Mouse (Mus musculus) CH12.LX (cell line): ENCODE data around the gene Fbxo11. TPM values are rescaled to one million over a fixed set of nuclear protein-coding genes. Genes with fewer than 3 reads are reported as not detected.

Source experiments
- DNase-seq: peaks from one replicate; pipeline ENCODE4 v3.0.0-alpha.2; 2013; ENCODE audit errors: extremely low read depth
- H3K27ac ChIP-seq: 2 replicates; pipeline ENCODE4 v1.5.1; 2012; ENCODE audit warnings: low read depth, mild to moderate bottlenecking, control low read depth, moderate library complexity; ENCODE audit not compliant: insufficient read depth
- H3K27me3 ChIP-seq: replicated peaks from 2 replicates; pipeline ENCODE3; 2012; ENCODE audit warnings: inconsistent platforms
- H3K36me3 ChIP-seq, 2 experiments: replicated peaks in 1 of 2; 2 replicates each; pipeline versions ENCODE3 to v1.6.1; 2012; ENCODE audit warnings: inconsistent platforms in 1 of 2, low read length in 1 of 2, mild to moderate bottlenecking in 1 of 2, mixed read lengths in 1 of 2, moderate library complexity in 1 of 2; ENCODE audit not compliant: control insufficient read depth in 1 of 2, insufficient read depth in 1 of 2
- H3K4me1 ChIP-seq, 2 experiments: 2 replicates each; pipeline ENCODE4 v1.6.1; 2012; ENCODE audit warnings: inconsistent platforms in 1 of 2, moderate library complexity in 1 of 2; ENCODE audit not compliant: insufficient read depth in 2 of 2, control insufficient read depth in 1 of 2
- H3K4me2 ChIP-seq: 2 replicates; pipeline ENCODE4 v1.6.1; 2012; ENCODE audit warnings: low read depth, mild to moderate bottlenecking, control low read depth; ENCODE audit not compliant: poor library complexity, insufficient read depth, severe bottlenecking
- H3K4me3 ChIP-seq, 3 experiments: fragments of 150-350 bp in 1 of 3; sonication (generic) in 1 of 3; replicated peaks in 1 of 3; 2 replicates each; pipeline versions ENCODE3 to v1.5.1; 2011 to 2012; ENCODE audit warnings: low read depth in 2 of 3, low read length in 2 of 3, mild to moderate bottlenecking in 2 of 3, moderate library complexity in 2 of 3, control low read depth in 1 of 3, improper control_type of control experiment in 1 of 3, inconsistent platforms in 1 of 3, mixed read lengths in 1 of 3; ENCODE audit not compliant: poor library complexity in 1 of 3
- H3K79me2 ChIP-seq: replicated peaks from 2 replicates; pipeline ENCODE4 v1.6.1; 2012; ENCODE audit warnings: mild to moderate bottlenecking, moderate library complexity; ENCODE audit not compliant: control insufficient read depth, poor library complexity, insufficient read depth, severe bottlenecking; ENCODE audit errors: extremely low read depth
- H3K9ac ChIP-seq: 2 replicates; pipeline ENCODE4 v1.6.1; 2012; ENCODE audit warnings: low read depth, mild to moderate bottlenecking, control low read depth, moderate library complexity; ENCODE audit not compliant: insufficient read depth
- H3K9me3 ChIP-seq: replicated peaks from 2 replicates; pipeline ENCODE3; 2012; ENCODE audit warnings: low read length, inconsistent platforms, mixed read lengths
- BHLHE40 ChIP-seq: IDR thresholded peaks from 2 replicates; pipeline ENCODE4 v1.6.1; 2011; ENCODE audit warnings: mild to moderate bottlenecking, low read depth, low read length, improper control_type of control experiment
- CTCF ChIP-seq, 2 experiments: IDR thresholded peaks in 1 of 2; conservative IDR thresholded peaks in 1 of 2; 2 replicates each; pipeline ENCODE4 v1.5.1; 2011 to 2012; ENCODE audit warnings: low read depth in 2 of 2, low read length in 2 of 2, improper control_type of control experiment in 1 of 2, inconsistent platforms in 1 of 2, mild to moderate bottlenecking in 1 of 2, moderate library complexity in 1 of 2
- E2F4 ChIP-seq: IDR thresholded peaks from 2 replicates; pipeline ENCODE4 v1.6.1; 2011; ENCODE audit warnings: low read depth, low read length, improper control_type of control experiment; ENCODE audit not compliant: insufficient replicate concordance
- ELF1 ChIP-seq: IDR thresholded peaks from 2 replicates; pipeline ENCODE4 v1.6.1; 2014; ENCODE audit warnings: low read depth, mild to moderate bottlenecking, inconsistent platforms, low read length, improper control_type of control experiment
- ETS1 ChIP-seq: conservative IDR thresholded peaks from 2 replicates; pipeline ENCODE4 v1.6.1; 2012; ENCODE audit warnings: low read depth, mild to moderate bottlenecking, inconsistent platforms, low read length, improper control_type of control experiment, moderate library complexity
- IRF4 ChIP-seq: IDR thresholded peaks from 2 replicates; pipeline ENCODE4 v1.6.1; 2014; ENCODE audit warnings: low read depth, mild to moderate bottlenecking, inconsistent platforms, low read length, improper control_type of control experiment
- JUN ChIP-seq: IDR thresholded peaks from 2 replicates; pipeline ENCODE4 v1.6.1; 2011; ENCODE audit warnings: low read depth, mild to moderate bottlenecking, low read length, improper control_type of control experiment, moderate library complexity; ENCODE audit not compliant: insufficient read depth
- KAT2A ChIP-seq: IDR thresholded peaks from 2 replicates; pipeline ENCODE4 v1.6.1; 2012; ENCODE audit warnings: low read length, improper control_type of control experiment, inconsistent platforms; ENCODE audit not compliant: insufficient replicate concordance
- MAFK ChIP-seq: IDR thresholded peaks from 2 replicates; pipeline ENCODE4 v1.6.1; 2011; ENCODE audit warnings: low read length, improper control_type of control experiment; ENCODE audit not compliant: insufficient replicate concordance
- MAX ChIP-seq: IDR thresholded peaks from 2 replicates; pipeline ENCODE4 v1.6.1; 2011; ENCODE audit warnings: low read length, improper control_type of control experiment
- MAZ ChIP-seq: IDR thresholded peaks from 2 replicates; pipeline ENCODE4 v1.6.1; 2012; ENCODE audit warnings: low read depth, mild to moderate bottlenecking, inconsistent platforms, low read length, improper control_type of control experiment, moderate library complexity
- MEF2A ChIP-seq: IDR thresholded peaks from 2 replicates; pipeline ENCODE4 v1.6.1; 2014; ENCODE audit warnings: low read depth, mild to moderate bottlenecking, inconsistent platforms, low read length, improper control_type of control experiment, borderline replicate concordance
- POLR2A ChIP-seq: IDR thresholded peaks from 2 replicates; pipeline ENCODE4 v1.6.1; 2011; ENCODE audit warnings: low read depth, mild to moderate bottlenecking, improper control_type of control experiment, low read length
- POLR2AphosphoS2 ChIP-seq: IDR thresholded peaks from 2 replicates; pipeline ENCODE4 v1.6.1; 2011; ENCODE audit warnings: low read depth, low read length, improper control_type of control experiment
- SIN3A ChIP-seq: IDR thresholded peaks from 2 replicates; pipeline ENCODE4 v1.6.1; 2012; ENCODE audit warnings: low read length, improper control_type of control experiment, inconsistent platforms
- SMC3 ChIP-seq: IDR thresholded peaks from 2 replicates; pipeline ENCODE4 v1.6.1; 2011; ENCODE audit warnings: low read depth, low read length, improper control_type of control experiment
- TCF12 ChIP-seq: IDR thresholded peaks from 2 replicates; pipeline ENCODE4 v1.6.1; 2014; ENCODE audit warnings: low read depth, mild to moderate bottlenecking, inconsistent platforms, low read length, improper control_type of control experiment
- USF1 ChIP-seq: IDR thresholded peaks from 2 replicates; pipeline ENCODE4 v1.6.1; 2014; ENCODE audit warnings: low read depth, mild to moderate bottlenecking, inconsistent platforms, low read length, improper control_type of control experiment
- ZKSCAN1 ChIP-seq: IDR thresholded peaks from 2 replicates; pipeline ENCODE4 v1.6.1; 2012; ENCODE audit warnings: low read depth, inconsistent platforms, low read length, improper control_type of control experiment, borderline replicate concordance
- dilution Hi-C: fragments of 300-500 bp; cut with MboI; formaldehyde crosslinking; loops from 2 replicates; pipeline ENCODE4 v1.14.3; 2020; ENCODE audit warnings: low sequenced_read_pairs; ENCODE audit not compliant: extremely low pct_unique_long_range_greater_than_20kb, extremely low pct_ligation_motif_present
- in situ Hi-C: fragments of 300-500 bp; cut with MboI; formaldehyde crosslinking; loops from 3 replicates; pipeline ENCODE4 v1.14.3; 2019; ENCODE audit warnings: low sequenced_read_pairs, low pct_ligation_motif_present, low pct_unique_long_range_greater_than_20kb, mixed read lengths
- polyA plus RNA-seq: library from polyadenylated mRNA; unstranded; fragments of >175 nt; gene quantifications from 2 replicates; pipeline ENCODE4 v1.2.1, GENCODE M21; 2012; ENCODE audit warnings: low read depth; ENCODE audit not compliant: insufficient read length
- total RNA-seq, 2 experiments: library from RNA; depleted of rRNA; stranded (reverse); fragments of 300-350 nt in 1 of 2; fragments of >200 nt in 1 of 2; gene quantifications; 2 replicates each; pipeline ENCODE4 v1.2.3; 2012 to 2014

Fbxo11 gene
- total and polyA plus RNA-seq, 3 experiments: 37.6 to 61.8 (median 61.0) TPM

DNA sequence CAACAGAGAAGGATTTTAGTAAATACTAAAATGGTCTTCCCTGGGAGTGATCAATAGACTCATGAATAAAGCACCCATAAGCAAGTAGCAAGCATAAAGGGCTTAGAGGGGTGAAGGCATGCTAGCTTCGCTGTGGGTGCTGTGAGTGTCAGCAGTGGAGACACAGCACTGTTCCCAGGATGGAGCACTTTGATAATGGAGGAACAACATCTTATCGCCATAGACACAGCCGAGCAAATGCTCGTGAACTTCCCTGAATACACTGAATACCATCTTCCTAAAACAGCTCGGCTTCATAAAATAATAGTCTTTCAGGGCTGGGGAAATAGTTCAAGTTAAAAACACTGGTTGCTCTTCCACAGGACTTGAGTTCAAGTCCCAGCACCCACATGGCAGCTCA is 33.3 kb downstream of the Fbxo11 start:
- TF ChIP-seq TCF12 (no peak), ETS1 (no peak), MAFK (no peak), BHLHE40 (no peak), CTCF (conservative IDR thresholded peaks at IDR 0.05 in 1 of 2, IDR thresholded peaks at IDR 0.05 in 1 of 2; ENCODE audit: low read depth in 2 of 2, low read length in 2 of 2) (no peak), POLR2A (no peak), E2F4 (no peak), MAX (no peak), KAT2A (no peak)
- in situ Hi-C loops: no loop called here
- no peak overlapping the region for H3K4me2 ChIP-seq
- no peak for DNase-seq
- dilution Hi-C loops: no loop called here
- peaks cover 8 to 48% of the 10 kb centered on the region in 2 experiments for H3K36me3 ChIP-seq
- peaks cover 93% of the 10 kb centered on the region for H3K79me2 ChIP-seq
- H3K27ac ChIP-seq: no peak overlapping the region
- H3K4me1 ChIP-seq: peaks cover 8 to 40% of the 10 kb centered on the region in 2 experiments; a peak in 2 of 4 replicates
- H3K27me3 ChIP-seq: no peaks in the 10 kb centered on the region
- no peak overlapping the region for H3K9ac ChIP-seq
- H3K4me3 ChIP-seq: no peak overlapping the region
- no peaks in the 10 kb centered on the region for H3K9me3 ChIP-seq

DNA sequence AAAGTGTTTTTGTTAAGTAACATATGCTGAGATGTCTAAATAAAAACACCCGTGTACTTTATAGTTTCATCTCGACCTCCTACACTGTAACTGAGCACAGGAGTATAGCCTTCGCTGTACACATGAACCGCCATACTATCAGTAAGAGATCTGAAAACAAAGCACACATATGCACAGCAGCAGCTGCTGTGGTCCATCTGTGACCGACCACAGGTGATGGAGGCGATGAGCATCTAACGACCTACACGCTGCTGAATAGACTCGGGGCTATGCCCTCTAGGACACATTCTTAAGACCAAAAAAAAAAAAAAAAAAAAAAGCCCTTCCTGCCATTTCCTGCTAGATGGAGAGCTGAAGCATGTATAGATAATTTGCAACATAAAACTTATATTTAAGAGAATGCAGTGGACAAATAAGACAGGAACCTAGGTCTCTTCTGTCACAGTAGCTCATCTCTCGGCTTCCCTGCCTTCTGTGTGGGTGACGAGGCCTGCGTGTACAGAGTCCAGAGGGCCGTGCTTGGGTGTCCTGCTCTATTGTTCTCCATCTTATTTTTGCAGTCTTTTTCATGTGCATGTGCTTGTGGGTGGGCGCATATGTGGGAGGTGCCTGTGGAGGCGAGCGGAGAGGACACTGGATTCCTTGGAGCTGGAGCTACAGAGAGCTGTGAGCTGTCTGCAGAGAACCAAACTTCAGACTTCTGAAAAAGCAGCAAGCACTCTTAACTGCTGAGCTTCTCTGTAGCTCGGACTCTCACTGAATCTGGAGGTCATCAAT is 35.7 kb downstream of the Fbxo11 start:
- H3K4me1 ChIP-seq: peaks cover 11 to 57% of the 10 kb centered on the region in 2 experiments; a peak in 3 of 4 replicates
- no peak for DNase-seq
- no peak overlapping the region for H3K9ac ChIP-seq
- no peak overlapping the region for H3K27ac ChIP-seq
- no peak overlapping the region for H3K4me3 ChIP-seq
- dilution Hi-C loops: no loop called here
- TF ChIP-seq JUN: no peak
- TF ChIP-seq MAZ: no peak
- TF ChIP-seq ELF1: no peak
- no peak for TF ChIP-seq MEF2A
- TF ChIP-seq POLR2A: no peak
- no peak for TF ChIP-seq POLR2AphosphoS2
- no peak for TF ChIP-seq SIN3A
- no peak for TF ChIP-seq ZKSCAN1
- TF ChIP-seq IRF4: no peak
- TF ChIP-seq SMC3: no peak
- no peak for TF ChIP-seq USF1
- in situ Hi-C loops: no loop called here
- no peaks in the 10 kb centered on the region for H3K9me3 ChIP-seq
- H3K4me2 ChIP-seq: no peak overlapping the region
- H3K27me3 ChIP-seq: no peaks in the 10 kb centered on the region
- peaks cover 95% of the 10 kb centered on the region for H3K79me2 ChIP-seq
- H3K36me3 ChIP-seq: peaks cover 8 to 40% of the 10 kb centered on the region in 2 experiments
